Mouse (Mus musculus): ENCODE measurements around the gene Prep.

The Prep gene

GRCm38 (mm10) chr10:45066931-45067308 is at the start of gene Prep:
Gene Prep, plus strand, starts transcription at chr10:45067203.
- peak; percentile 92 for DNase-seq

GRCm38 (mm10) chr10:45017352-45017751 is 49.7 kb upstream of the Prep start:
- DNase-seq, result no peak

- DNase-seq, result no peak
Measured at GRCm38 (mm10) chr10:45017851-45018250, 49.2 kb upstream of the Prep start.

- no peak for DNase-seq
Measured at GRCm38 (mm10) chr10:45019418-45019817, 47.6 kb upstream of the Prep start.

GRCm38 (mm10) chr10:45019849-45020248 is 47.2 kb upstream of the Prep start:
- DNase-seq, result no peak

- no peak for DNase-seq
Measured at GRCm38 (mm10) chr10:45020291-45020690, 46.7 kb upstream of the Prep start.

GRCm38 (mm10) chr10:45025184-45025583 is 41.8 kb upstream of the Prep start:
- DNase-seq, result no peak

GRCm38 (mm10) chr10:45026935-45027334 is 40.1 kb upstream of the Prep start:
- no peak for DNase-seq

- DNase-seq, result peak; percentile 92
Measured at GRCm38 (mm10) chr10:45045268-45045928, 21.6 kb upstream of the Prep start.

GRCm38 (mm10) chr10:45048158-45048557 is 18.8 kb upstream of the Prep start:
- DNase-seq, result no peak

GRCm38 (mm10) chr10:45048622-45049021 is 18.4 kb upstream of the Prep start:
- DNase-seq, result no peak

GRCm38 (mm10) chr10:45051125-45051744 is 15.8 kb upstream of the Prep start:
- DNase-seq, result peak; percentile 78

- DNase-seq, result no peak
Measured at GRCm38 (mm10) chr10:45058361-45058760, 8.6 kb upstream of the Prep start.

- no peak for DNase-seq
Measured at GRCm38 (mm10) chr10:45060841-45061240, 6.2 kb upstream of the Prep start.

GRCm38 (mm10) chr10:45066131-45066930 is 672 bp upstream of the Prep start:
- DNase-seq, result no peak

- no peak for DNase-seq
Measured at GRCm38 (mm10) chr10:45067436-45067925, 478 bp downstream of the Prep start.

GRCm38 (mm10) chr10:45069557-45069956 is 2.6 kb downstream of the Prep start:
- no peak for DNase-seq

- no peak for DNase-seq
Measured at GRCm38 (mm10) chr10:45070362-45070761, 3.4 kb downstream of the Prep start.

GRCm38 (mm10) chr10:45070929-45071813 is 4.2 kb downstream of the Prep start:
- no peak for DNase-seq

- DNase-seq, result no peak
Measured at GRCm38 (mm10) chr10:45072339-45072738, 5.3 kb downstream of the Prep start.

GRCm38 (mm10) chr10:45074543-45074942 is 7.5 kb downstream of the Prep start:
- no peak for DNase-seq

- DNase-seq, result no peak
Measured at GRCm38 (mm10) chr10:45075491-45076051, 8.6 kb downstream of the Prep start.

Data from right cerebral cortex, postnatal 4 days (tissue).